Mouse (Mus musculus): ENCODE measurements around the gene Chd5. TPM values are rescaled to one million over a fixed set of nuclear protein-coding genes. Genes with fewer than 3 reads are reported as not detected.

Chd5 gene
- 38.4 and 48.5 TPM in 2 replicates for polyA plus RNA-seq (2014; fragmentation: Nextera tagmentation; extraction: Ambion mirVana)

GRCm38 (mm10) chr4:152338419-152339292, at the start of gene Chd5:
Gene Chd5 (plus strand): TSS chr4:152338651.
- H3K27me3 ChIP-seq (ENCODE audit: control insufficient read depth, insufficient read depth, low read length), result no peaks in the 10 kb centered on the region; the same call in 1 of the 2 replicates
- peaks cover 13% of the 10 kb centered on the region for H3K4me1 ChIP-seq (ENCODE audit: control insufficient read depth, insufficient read depth, low read length)
- WGBS, result 0% methylated on average over 42 of the region's 120 CpGs
- peak within 1 kb of the TSS; percentile 54 for H3K4me3 ChIP-seq (ENCODE audit: low read depth, low read length)
- peak within 1 kb of the TSS; percentile 83 for H3K4me2 ChIP-seq (ENCODE audit: low read depth, low read length)
- ATAC-seq (ENCODE audit: low read depth), result peak; percentile 54
- peak within 1 kb of the TSS; percentile 77 for H3K27ac ChIP-seq (ENCODE audit: low read depth, low read length)
- H3K9me3 ChIP-seq (ENCODE audit: control insufficient read depth, low read length), result no peaks in the 10 kb centered on the region
- peaks cover 5% of the 10 kb centered on the region; the same call in 1 of the 2 replicates for H3K36me3 ChIP-seq (ENCODE audit: control insufficient read depth, insufficient read depth, low read length)
- H3K9ac ChIP-seq (replicated peaks; ENCODE audit: low read depth, low read length), result peak within 1 kb of the TSS; percentile 86

GRCm38 (mm10) chr4:152290385-152290784, 48.1 kb upstream of the Chd5 start:
- Histone ChIP-seq H3K9me3 (ENCODE audit: control insufficient read depth, low read length) (no peaks in the 10 kb centered on the region), H3K27ac (ENCODE audit: low read depth, low read length) (no peak overlapping the region), H3K36me3 (ENCODE audit: control insufficient read depth, insufficient read depth, low read length) (no peaks in the 10 kb centered on the region), H3K4me1 (ENCODE audit: control insufficient read depth, insufficient read depth, low read length) (peaks cover 30% of the 10 kb centered on the region), H3K4me2 (ENCODE audit: low read depth, low read length) (peak overlapping the region; percentile 49), H3K27me3 (ENCODE audit: control insufficient read depth, insufficient read depth, low read length) (peaks cover 47% of the 10 kb centered on the region), H3K9ac (replicated peaks; ENCODE audit: low read depth, low read length) (peak overlapping the region; percentile 37), H3K4me3 (ENCODE audit: low read depth, low read length) (peak overlapping the region; percentile 20)
- WGBS, result under 1% methylated on average over 34 of the region's 39 CpGs
- ATAC-seq (ENCODE audit: low read depth), result no peak

GRCm38 (mm10) chr4:152290991-152291390, 47.5 kb upstream of the Chd5 start:
- no peak overlapping the region for H3K27ac ChIP-seq (ENCODE audit: low read depth, low read length)
- ATAC-seq (ENCODE audit: low read depth), result no peak
- H3K9me3 ChIP-seq (ENCODE audit: control insufficient read depth, low read length), result no peaks in the 10 kb centered on the region
- no peak overlapping the region for H3K4me3 ChIP-seq (ENCODE audit: low read depth, low read length)
- no peaks in the 10 kb centered on the region for H3K36me3 ChIP-seq (ENCODE audit: control insufficient read depth, insufficient read depth, low read length)
- peak overlapping the region; percentile 49 for H3K4me2 ChIP-seq (ENCODE audit: low read depth, low read length)
- 7% methylated on average over 11 of the region's 11 CpGs for WGBS
- H3K9ac ChIP-seq (replicated peaks; ENCODE audit: low read depth, low read length), result peak overlapping the region; percentile 37; the same call in 1 of the 2 replicates
- H3K27me3 ChIP-seq (ENCODE audit: control insufficient read depth, insufficient read depth, low read length), result peaks cover 46% of the 10 kb centered on the region
- H3K4me1 ChIP-seq (ENCODE audit: control insufficient read depth, insufficient read depth, low read length), result peaks cover 27% of the 10 kb centered on the region

GRCm38 (mm10) chr4:152291562-152291961, 46.9 kb upstream of the Chd5 start, which contains the start of gene Hes3:
Gene Hes3 (minus strand): TSS chr4:152291662.
- Histone ChIP-seq H3K4me2 (ENCODE audit: low read depth, low read length) (peak within 1 kb of the TSS; percentile 49), H3K9ac (replicated peaks; ENCODE audit: low read depth, low read length) (peak within 1 kb of the TSS; percentile 37), H3K4me3 (ENCODE audit: low read depth, low read length) (peak within 1 kb of the TSS; percentile 20), H3K4me1 (ENCODE audit: control insufficient read depth, insufficient read depth, low read length) (peaks cover 22% of the 10 kb centered on the region), H3K36me3 (ENCODE audit: control insufficient read depth, insufficient read depth, low read length) (no peaks in the 10 kb centered on the region), H3K9me3 (ENCODE audit: control insufficient read depth, low read length) (no peaks in the 10 kb centered on the region), H3K27ac (ENCODE audit: low read depth, low read length) (no peak within 1 kb of the TSS), H3K27me3 (ENCODE audit: control insufficient read depth, insufficient read depth, low read length) (peaks cover 45% of the 10 kb centered on the region)
- WGBS, result 12% methylated on average over 6 of the region's 6 CpGs
- ATAC-seq (ENCODE audit: low read depth), result no peak

- no peaks in the 10 kb centered on the region for H3K36me3 ChIP-seq (ENCODE audit: control insufficient read depth, insufficient read depth, low read length)
- H3K27me3 ChIP-seq (ENCODE audit: control insufficient read depth, insufficient read depth, low read length), result peaks cover 40% of the 10 kb centered on the region
- 0 out of 2 replicates have a peak overlapping the region, but pooled peaks have one; percentile 7 for H3K27ac ChIP-seq (ENCODE audit: low read depth, low read length)
- H3K9me3 ChIP-seq (ENCODE audit: control insufficient read depth, low read length), result no peaks in the 10 kb centered on the region
- 4% methylated on average over 12 of the region's 12 CpGs for WGBS
- no peak overlapping the region for H3K4me2 ChIP-seq (ENCODE audit: low read depth, low read length)
- no peak overlapping the region for H3K4me3 ChIP-seq (ENCODE audit: low read depth, low read length)
- 0 out of 2 replicates have a peak, but pooled peaks have one; percentile 10 for ATAC-seq (ENCODE audit: low read depth)
- H3K9ac ChIP-seq (replicated peaks; ENCODE audit: low read depth, low read length), result no peak overlapping the region
- peaks cover 15% of the 10 kb centered on the region for H3K4me1 ChIP-seq (ENCODE audit: control insufficient read depth, insufficient read depth, low read length)
These were observed 46.2 kb upstream of the Chd5 start for GRCm38 (mm10) chr4:152292102-152292765.

GRCm38 (mm10) chr4:152294188-152294929, 44.1 kb upstream of the Chd5 start:
- no peak overlapping the region for H3K27ac ChIP-seq (ENCODE audit: low read depth, low read length)
- H3K36me3 ChIP-seq (ENCODE audit: control insufficient read depth, insufficient read depth, low read length), result no peaks in the 10 kb centered on the region
- H3K27me3 ChIP-seq (ENCODE audit: control insufficient read depth, insufficient read depth, low read length), result peaks cover 29% of the 10 kb centered on the region
- ATAC-seq (ENCODE audit: low read depth), result no peak
- no peaks in the 10 kb centered on the region for H3K9me3 ChIP-seq (ENCODE audit: control insufficient read depth, low read length)
- 49% methylated on average over 10 of the region's 10 CpGs for WGBS
- no peak overlapping the region for H3K4me2 ChIP-seq (ENCODE audit: low read depth, low read length)
- no peak overlapping the region for H3K9ac ChIP-seq (replicated peaks; ENCODE audit: low read depth, low read length)
- peaks cover 25% of the 10 kb centered on the region for H3K4me1 ChIP-seq (ENCODE audit: control insufficient read depth, insufficient read depth, low read length)
- H3K4me3 ChIP-seq (ENCODE audit: low read depth, low read length), result no peak overlapping the region

GRCm38 (mm10) chr4:152295916-152296315, 42.5 kb upstream of the Chd5 start:
- no peak overlapping the region for H3K4me3 ChIP-seq (ENCODE audit: low read depth, low read length)
- H3K27ac ChIP-seq (ENCODE audit: low read depth, low read length), result no peak overlapping the region
- H3K9me3 ChIP-seq (ENCODE audit: control insufficient read depth, low read length), result no peaks in the 10 kb centered on the region
- 50% methylated on average over 4 of the region's 4 CpGs for WGBS
- no peak overlapping the region for H3K9ac ChIP-seq (replicated peaks; ENCODE audit: low read depth, low read length)
- no peak overlapping the region for H3K4me2 ChIP-seq (ENCODE audit: low read depth, low read length)
- H3K27me3 ChIP-seq (ENCODE audit: control insufficient read depth, insufficient read depth, low read length), result peaks cover 21% of the 10 kb centered on the region
- no peak for ATAC-seq (ENCODE audit: low read depth)
- H3K36me3 ChIP-seq (ENCODE audit: control insufficient read depth, insufficient read depth, low read length), result peaks cover under 1% of the 10 kb centered on the region; the same call in 1 of the 2 replicates
- peaks cover 12% of the 10 kb centered on the region for H3K4me1 ChIP-seq (ENCODE audit: control insufficient read depth, insufficient read depth, low read length)

- peaks cover 11% of the 10 kb centered on the region for H3K4me1 ChIP-seq (ENCODE audit: control insufficient read depth, insufficient read depth, low read length)
- no peak overlapping the region for H3K27ac ChIP-seq (ENCODE audit: low read depth, low read length)
- 16% methylated on average over 8 of the region's 8 CpGs for WGBS
These were observed 42.1 kb upstream of the Chd5 start for GRCm38 (mm10) chr4:152296371-152296770.

More at GRCm38 (mm10) chr4:152296371-152296770, 42.1 kb upstream of the Chd5 start:
- ATAC-seq (ENCODE audit: low read depth), result no peak
- H3K36me3 ChIP-seq (ENCODE audit: control insufficient read depth, insufficient read depth, low read length), result peaks cover 5% of the 10 kb centered on the region; the same call in 1 of the 2 replicates
- no peaks in the 10 kb centered on the region for H3K9me3 ChIP-seq (ENCODE audit: control insufficient read depth, low read length)
- H3K9ac ChIP-seq (replicated peaks; ENCODE audit: low read depth, low read length), result no peak overlapping the region
- peak overlapping the region; percentile 67 for H3K4me2 ChIP-seq (ENCODE audit: low read depth, low read length)
- H3K27me3 ChIP-seq (ENCODE audit: control insufficient read depth, insufficient read depth, low read length), result peaks cover 17% of the 10 kb centered on the region
- H3K4me3 ChIP-seq (ENCODE audit: low read depth, low read length), result peak overlapping the region; percentile 80

All from neural tube, embryonic 14.5 days (tissue).